Mouse (Mus musculus): Measurements from ENCODE around the gene Syf2.

DNA sequence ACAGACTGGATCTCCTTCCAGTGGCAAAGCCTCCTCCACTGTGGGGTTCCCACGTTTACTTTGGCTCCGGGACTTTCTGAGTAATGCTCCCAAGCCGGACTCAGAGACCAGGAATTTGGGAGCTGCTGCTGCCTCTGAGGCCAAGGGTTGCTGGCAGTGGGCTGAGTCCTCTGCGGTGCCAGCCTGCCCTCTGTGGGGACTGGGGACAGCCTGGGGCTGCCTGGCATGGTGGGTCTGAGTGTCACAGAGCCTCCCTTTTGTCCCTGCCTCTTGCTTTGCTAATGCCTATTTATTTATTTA is 55.6 kb downstream of the Syf2 start:
- TF ChIP-seq CTCF (IDR thresholded peaks at IDR 0.05; ENCODE audit: extremely low read depth, insufficient read depth, insufficient read length, insufficient replicate concordance) (no peak), POLR2A (IDR thresholded peaks at IDR 0.05; ENCODE audit: low read depth, low read length) (no peak)
